Mouse (Mus musculus): ENCODE measurements around the gene Tnp2.

GRCm38 (mm10) chr16:10783152-10783434, 5.4 kb downstream of the Tnp2 start:
- TF ChIP-seq POLR2A (IDR thresholded peaks at IDR 0.05; ENCODE audit: low read depth, low read length) = no peak
- TF ChIP-seq CTCF (IDR thresholded peaks at IDR 0.05; ENCODE audit: borderline replicate concordance, insufficient read depth, low read length) = no peak
